Mouse (Mus musculus): Measurements from ENCODE around the gene Mark3. TPM values are rescaled to one million over a fixed set of nuclear protein-coding genes. Genes with fewer than 3 reads are reported as not detected.
"Not testable (repeated sequence)": the region's sequence is repeated elsewhere in the genome, so short reads cannot be mapped to it uniquely, and the experiment has no call there.

Mark3 gene
- total RNA-seq, 4 experiments from 2014 or later = 45.6 to 57.4 (median 48.2) TPM

DNA sequence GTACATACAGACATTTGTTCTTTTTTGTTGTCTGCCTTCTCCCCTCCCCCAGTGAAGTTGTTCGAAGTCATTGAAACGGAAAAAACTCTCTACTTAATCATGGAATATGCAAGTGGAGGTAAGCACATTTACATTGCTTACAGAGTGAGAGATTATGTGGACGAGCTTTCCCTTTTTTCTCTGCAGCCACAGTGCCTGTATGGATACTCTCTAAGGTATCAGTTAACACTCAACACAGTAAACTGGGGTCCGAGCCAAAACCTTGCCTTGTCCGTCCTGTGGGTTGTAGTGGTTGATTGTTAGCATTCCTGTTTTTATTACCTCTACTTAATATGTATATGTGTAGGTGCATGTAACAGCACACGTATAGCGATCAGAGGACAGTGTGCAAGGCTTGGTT lies 43.9 kb downstream of the Mark3 start:
- no peak for DNase-seq (ENCODE audit: low spot score in 2 of 2)

DNA sequence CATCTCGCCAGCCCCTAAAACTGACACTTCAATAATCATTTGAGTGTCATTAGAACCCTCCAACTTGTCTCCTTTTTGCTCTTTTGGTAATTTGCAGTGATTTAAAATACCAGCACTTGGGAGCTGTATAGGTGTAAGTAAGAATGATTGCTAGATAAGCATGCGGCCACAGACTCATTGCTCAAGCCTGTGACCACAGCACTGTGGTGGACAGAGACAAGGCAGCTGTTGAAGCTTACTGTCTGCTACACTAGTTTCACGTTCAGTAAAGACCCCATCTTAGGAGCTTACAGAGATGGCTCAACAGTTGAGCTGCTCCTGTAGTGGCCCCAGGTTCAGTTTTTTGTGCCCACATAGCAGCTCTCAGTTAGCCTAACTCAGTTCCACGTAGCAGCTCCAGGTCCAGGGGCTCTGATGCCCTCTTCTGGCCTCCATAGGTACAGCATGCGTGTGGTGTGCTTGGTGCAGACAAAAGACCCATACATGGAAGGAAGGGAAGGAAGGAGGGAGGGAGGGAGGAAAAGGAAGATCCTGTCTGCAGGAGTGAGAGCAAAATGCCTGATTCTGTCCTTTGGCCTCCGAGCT lies 73.8 kb downstream of the Mark3 start:
- no peak for DNase-seq (ENCODE audit: low spot score in 2 of 2)

DNA sequence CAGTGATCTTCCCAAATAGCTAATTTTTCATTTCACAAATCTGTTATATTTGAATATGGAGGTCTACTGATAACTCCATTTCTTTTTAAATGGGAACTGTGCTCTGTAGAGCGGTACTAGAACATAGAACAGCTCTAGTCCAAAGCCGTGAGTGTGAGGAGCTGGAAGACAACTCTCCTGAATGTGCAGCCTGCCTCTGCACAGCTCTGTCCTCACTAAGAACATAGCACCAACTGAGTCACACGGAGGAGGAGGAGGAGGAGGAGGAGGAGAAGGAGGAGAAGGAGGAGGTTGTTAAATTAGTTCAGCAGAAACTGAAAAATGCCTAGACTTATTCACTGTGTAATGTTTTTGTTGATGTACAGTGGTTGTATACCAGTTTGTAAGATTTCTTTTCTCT lies 78.6 kb downstream of the Mark3 start:
- no peak for DNase-seq (ENCODE audit: low spot score in 2 of 2)

GRCm38 (mm10) chr12:111653434-111653833 lies 79.1 kb downstream of the Mark3 start:
- peak in 1 of 2 experiments; percentile 22 for DNase-seq (ENCODE audit: low spot score in 2 of 2)

GRCm38 (mm10) chr12:111655695-111656094 lies 81.4 kb downstream of the Mark3 start:
- no peak for DNase-seq (ENCODE audit: low spot score in 2 of 2)

DNA sequence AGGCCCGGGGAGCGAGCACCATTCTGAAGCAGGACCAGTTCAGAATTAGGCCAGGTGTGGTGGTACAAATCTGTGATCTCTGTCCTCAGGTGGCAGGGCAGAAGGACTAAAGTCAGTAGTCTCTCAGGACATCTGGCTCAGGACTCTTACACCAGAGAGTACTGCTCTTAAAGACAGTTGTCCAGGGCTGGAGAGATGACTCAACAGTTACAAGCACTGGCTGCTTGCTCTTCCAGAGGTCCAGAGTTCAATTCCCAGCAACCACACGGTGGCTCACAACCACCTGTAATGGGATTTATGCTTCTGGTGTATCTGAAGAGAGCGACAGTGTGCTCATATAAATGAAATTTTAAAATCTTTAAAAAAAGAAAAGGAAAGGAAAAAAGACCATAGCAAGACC lies 85.0 kb downstream of the Mark3 start:
- DNase-seq (ENCODE audit: low spot score in 2 of 2) = no peak

- DNase-seq (ENCODE audit: low spot score in 2 of 2) = no peak
Observed at GRCm38 (mm10) chr12:111660628-111661027, 86.3 kb downstream of the Mark3 start.

GRCm38 (mm10) chr12:111661554-111661953 lies 87.2 kb downstream of the Mark3 start:
- not testable (repeated sequence) for DNase-seq (ENCODE audit: low spot score in 2 of 2)

GRCm38 (mm10) chr12:111663228-111664143 lies 89.2 kb downstream of the Mark3 start:
- DNase-seq (ENCODE audit: low spot score in 2 of 2) = no peak

- DNase-seq (ENCODE audit: low spot score in 2 of 2) = no peak
Observed at GRCm38 (mm10) chr12:111664144-111664634, 89.9 kb downstream of the Mark3 start.

DNA sequence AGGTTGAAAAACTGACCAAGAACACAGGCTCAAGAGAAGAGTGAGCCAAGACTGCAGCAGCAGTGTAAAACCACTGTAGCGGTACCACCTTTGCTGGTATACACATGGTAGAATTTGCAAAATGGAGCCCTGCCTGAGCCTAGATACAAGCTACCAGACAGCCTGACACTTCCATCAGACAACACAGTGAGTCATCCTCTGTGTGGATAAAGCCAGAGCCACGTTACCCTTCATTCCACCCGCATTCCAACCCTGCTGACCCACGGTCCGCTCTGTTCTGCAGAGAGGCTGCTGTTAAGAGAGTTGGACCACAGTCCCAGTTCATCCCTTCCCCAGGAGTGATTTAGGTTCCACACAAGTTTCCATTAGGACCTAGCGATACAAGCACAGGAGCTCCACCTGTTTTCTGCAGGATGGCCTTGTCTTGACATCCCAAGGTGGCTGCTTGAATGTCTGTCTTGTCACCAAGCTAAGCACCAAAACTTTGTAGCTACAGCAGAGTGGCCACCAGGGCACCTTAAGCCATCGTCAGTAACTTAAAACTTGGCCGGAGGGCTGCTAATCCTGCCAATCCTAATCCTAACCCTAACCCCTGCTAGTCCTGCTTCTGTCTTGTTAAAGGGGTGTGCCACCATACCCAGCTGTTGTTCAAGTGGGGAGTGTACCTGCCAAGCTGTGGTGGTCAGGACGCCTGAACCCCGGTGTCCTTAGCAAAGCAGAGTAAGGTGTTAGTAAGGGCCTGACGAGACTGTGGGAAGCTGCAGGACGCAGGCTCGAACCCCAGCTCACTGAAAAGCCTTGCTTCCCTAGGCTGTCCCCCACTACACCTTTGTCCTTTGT lies 90.9 kb downstream of the Mark3 start:
- no peak for DNase-seq (ENCODE audit: low spot score in 2 of 2)

DNA sequence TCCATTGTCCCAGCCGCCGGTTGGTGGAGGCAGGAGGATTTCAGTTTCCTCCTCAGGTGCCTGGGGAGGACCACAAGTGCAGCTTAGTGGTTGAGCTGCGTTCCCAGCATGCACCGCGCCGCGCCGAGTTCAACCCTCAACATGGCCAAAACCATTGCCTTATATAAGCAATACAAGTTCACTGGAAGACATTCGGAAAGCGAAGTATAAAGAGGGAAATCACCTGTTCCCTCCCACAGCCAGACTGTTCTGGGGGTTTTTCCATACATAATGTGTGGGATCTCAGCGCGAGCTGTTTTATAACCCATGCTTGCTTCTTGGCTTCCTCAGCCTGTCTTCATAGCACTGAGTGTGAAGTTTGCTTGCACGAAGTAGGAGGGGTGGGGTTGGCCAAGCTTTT lies 92.1 kb downstream of the Mark3 start:
- no peak for DNase-seq (ENCODE audit: low spot score in 2 of 2)

DNA sequence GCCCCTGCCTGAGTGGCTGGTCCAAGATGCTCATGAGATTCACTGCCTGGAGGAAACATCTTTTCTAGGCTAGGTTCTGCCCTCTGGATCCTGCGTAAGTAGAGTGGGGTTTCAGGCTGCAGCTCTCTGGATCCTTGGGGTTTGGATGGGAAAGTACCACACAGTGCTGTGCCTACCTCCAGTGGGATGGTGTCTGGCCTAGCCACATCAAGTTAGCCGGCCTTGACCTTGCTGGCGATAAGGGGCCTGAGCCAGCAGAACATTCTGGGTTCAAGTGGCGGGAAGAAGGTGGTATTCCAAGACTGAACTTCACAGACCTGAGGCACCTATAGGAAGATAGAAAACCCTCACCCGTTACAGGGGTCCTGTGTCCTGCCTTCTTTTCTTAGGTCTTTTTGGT lies 93.1 kb downstream of the Mark3 start:
- no peak for DNase-seq (ENCODE audit: low spot score in 2 of 2)

GRCm38 (mm10) chr12:111668457-111668912 lies 94.2 kb downstream of the Mark3 start:
- DNase-seq (ENCODE audit: low spot score in 2 of 2) = peak; percentile 93 to 95

DNA sequence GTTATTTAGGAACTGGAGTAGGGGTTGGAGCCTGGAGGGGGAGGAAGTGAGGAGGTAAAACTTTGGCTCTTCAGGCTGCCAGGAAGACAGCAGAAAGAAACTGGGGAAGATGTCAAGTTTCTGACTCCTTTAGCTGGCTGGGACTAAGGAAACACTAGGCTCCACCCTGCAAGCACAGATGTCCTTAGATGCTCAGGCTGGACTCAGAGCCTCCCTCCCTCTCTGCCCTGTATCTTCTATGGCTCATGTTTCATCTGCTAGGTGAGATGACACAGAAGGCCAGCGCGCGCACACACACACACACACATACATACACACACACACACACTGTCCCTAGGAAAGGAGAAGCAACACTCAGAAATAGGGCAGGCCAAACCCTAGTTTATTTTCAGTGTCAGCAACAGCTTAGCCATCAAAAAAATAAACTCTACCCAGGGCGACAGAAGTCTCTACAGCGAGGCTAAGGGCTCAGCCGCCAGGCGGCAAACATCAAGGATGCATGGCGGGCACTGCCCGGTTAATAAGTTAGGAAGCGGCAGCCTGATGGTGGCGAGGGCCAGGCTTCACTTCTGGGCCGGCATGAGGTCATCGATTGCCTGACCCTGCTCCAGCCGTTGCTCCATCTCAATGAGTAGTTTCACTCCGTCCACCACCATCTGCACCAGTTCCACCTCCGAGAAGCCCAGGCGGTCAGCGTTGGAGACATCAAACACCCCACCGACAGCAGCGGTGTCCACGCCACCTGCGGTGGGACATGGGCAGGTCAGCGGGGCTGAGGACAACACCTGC lies 94.9 kb downstream of the Mark3 start:
- no peak for DNase-seq (ENCODE audit: low spot score in 2 of 2)

DNA sequence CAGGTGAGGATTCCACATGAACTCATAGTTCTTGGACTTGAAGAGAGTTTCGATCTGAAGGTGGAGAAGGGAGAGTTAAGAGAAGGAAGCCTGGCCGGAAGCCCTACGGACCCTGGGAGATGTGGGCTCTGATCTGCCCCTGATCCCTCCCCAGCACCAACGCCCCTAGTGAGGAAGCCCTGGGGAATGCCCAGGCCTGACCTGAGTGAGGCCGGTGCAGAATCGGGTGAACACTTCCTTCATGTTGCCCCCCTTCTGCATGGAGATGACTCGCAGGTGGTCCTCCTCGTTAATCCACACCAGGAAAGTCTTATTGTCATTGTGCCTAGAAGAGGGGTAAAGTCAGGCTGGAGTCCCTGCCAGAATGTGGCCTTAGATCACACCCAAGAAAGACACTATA lies 95.6 kb downstream of the Mark3 start:
- no peak for DNase-seq (ENCODE audit: low spot score in 2 of 2)

GRCm38 (mm10) chr12:111670371-111670971 lies 96.1 kb downstream of the Mark3 start:
- no peak for DNase-seq (ENCODE audit: low spot score in 2 of 2)

- DNase-seq (ENCODE audit: low spot score in 2 of 2) = no peak
Observed at GRCm38 (mm10) chr12:111670976-111671375, 96.7 kb downstream of the Mark3 start.

GRCm38 (mm10) chr12:111671431-111671902 lies 97.1 kb downstream of the Mark3 start:
- no peak for DNase-seq (ENCODE audit: low spot score in 2 of 2)

DNA sequence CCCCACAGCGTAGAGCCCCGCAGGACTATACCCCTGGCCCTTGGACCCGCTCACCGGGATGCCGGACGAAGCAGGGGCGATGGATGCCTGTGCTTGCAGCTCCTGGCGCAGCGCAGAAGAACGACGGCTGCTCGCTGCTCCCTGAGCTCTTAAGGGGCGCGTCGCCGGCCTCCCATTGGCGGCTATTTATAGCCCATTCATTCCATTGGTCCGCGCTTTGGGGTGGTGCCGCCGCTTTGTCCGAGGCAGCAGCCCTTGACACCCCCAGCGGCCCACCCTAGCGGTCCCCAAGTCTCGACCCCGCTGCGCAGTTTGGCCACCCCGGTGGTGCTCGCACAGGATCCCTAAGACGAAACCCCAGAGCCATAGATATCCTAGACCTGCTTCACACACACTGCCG lies 97.9 kb downstream of the Mark3 start, which contains the start of gene Ckb:
Ckb (minus strand) TSS at position 163 of the 400 bp plus-strand sequence.
- DNase-seq (ENCODE audit: low spot score in 2 of 2) = peak in 1 of 2 experiments; percentile 60

Data from gastrocnemius, adult 8-10 months (tissue).